Mouse (Mus musculus) thymus, postnatal 0 days (tissue): ENCODE measurements around the gene Alg1. TPM values are rescaled to one million over a fixed set of nuclear protein-coding genes. Genes with fewer than 3 reads are reported as not detected.

Experiments
- DNase-seq: peaks from one replicate; pipeline ENCODE4 v3.0.0-alpha.2; 2015; ENCODE audit warnings: low spot score
- microRNA-seq: library from miRNA; unstranded; fragments of <30 nt; microRNA quantifications from one replicate; pipeline ENCODE4, GENCODE M21; 2016; ENCODE audit warnings: borderline number of aligned reads
- polyA plus RNA-seq: library from polyadenylated mRNA; unstranded; fragments of >200 nt; fragmentation: Nextera tagmentation; extraction: Ambion mirVana; gene quantifications from 2 replicates; pipeline ENCODE4 v1.2.1, GENCODE M21; 2015

Gene Alg1
- polyA plus RNA-seq, 1 experiment from 2014 or later: 31.6 TPM

DNA sequence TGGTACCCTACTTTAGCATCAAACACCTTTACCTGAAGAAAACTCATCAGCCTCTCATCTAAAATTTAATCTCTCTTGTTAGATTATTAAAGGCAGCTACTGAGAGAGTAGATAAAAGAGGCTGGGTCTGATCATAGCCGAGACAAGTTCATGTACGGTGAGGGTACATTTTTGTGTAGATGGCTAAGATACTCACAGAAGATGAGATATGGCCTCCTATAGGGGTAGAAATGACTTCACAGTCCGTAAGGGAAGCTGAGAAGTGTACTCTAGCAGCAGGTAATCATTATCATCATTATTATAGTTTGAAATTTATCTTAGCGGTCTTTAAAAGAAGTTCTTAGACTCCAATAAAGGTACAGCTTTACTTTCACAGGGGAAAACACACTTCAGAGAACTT lies 439 bp upstream of the Alg1 start:
- no peak for DNase-seq

DNA sequence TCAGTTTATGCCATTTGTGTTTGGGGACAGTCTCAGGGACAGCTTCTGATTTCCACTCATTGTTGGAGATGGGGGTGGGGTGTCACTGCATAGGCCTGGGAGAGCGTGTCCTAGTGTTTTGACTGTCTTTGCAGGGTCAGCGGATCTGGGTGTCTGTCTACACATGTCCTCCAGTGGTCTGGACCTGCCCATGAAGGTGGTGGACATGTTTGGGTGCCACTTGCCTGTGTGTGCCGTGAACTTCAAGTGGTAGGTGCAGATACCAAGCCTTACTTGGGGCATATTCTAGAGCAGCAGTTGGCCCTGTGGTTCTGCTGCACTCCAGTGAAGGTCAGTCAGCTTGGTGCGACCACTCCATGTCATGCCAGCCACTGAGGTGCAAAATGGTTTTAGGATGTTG lies 8.9 kb downstream of the Alg1 start:
- no peak for DNase-seq

DNA sequence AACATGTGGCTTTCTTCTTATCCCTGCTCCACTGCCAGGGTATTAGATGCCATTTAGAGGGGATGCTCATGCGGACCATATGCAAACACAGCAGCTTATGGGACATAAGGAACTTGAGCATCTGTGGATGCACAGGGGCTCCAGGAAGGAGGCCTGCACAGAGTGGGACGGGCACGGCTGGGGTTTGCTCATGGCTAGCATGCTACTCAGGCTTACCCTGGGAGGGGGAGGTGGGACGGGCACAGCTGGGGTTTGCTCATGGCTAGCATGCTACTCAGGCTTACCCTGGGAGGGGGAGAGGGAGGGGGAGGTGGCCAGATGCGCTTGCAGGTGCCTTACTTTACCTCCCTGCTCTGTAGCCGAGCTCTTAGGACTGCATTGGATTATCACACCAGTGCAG lies 9.5 kb downstream of the Alg1 start:
- DNase-seq: no peak

DNA sequence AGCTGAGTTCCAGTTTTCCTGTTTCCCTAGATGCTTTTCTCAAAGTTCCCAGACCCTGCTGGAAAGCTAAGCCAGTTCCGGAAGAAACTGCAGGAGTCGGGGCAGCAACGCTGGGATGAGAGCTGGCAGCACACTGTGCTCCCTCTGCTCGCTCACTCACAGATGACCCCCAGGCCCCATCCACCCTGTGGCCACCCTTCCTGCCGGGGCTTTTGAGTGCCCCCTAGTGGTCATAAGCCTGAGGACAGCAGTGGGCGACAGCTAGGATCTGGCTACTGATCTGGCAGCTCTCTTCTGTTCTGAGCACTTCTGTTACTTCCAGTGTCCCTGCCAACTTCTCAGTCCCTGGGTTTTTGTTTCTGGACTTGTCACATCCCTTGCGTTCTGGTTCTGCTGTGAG lies 11.0 kb downstream of the Alg1 start:
- DNase-seq: peak; percentile 43

DNA sequence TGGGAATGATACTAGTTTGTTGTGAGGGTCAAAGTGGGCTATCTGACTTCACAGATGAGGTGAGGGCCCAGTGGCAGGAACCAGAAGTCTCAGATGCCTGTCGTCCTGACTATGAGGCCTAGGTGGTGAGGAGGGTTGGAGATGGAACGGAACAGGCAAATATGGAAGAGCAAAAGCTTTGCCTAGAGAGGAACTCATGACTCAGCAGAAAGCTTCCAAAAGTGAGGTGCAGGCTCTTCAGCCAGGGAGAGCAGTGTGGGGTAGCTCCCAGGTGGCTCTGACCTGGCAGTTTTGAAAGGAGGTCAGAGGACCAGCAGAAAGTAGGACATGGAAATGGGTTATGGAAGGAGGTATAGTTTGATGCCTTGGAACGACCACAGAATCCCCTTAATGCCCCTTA lies 17.5 kb downstream of the Alg1 start:
- no peak for DNase-seq

DNA sequence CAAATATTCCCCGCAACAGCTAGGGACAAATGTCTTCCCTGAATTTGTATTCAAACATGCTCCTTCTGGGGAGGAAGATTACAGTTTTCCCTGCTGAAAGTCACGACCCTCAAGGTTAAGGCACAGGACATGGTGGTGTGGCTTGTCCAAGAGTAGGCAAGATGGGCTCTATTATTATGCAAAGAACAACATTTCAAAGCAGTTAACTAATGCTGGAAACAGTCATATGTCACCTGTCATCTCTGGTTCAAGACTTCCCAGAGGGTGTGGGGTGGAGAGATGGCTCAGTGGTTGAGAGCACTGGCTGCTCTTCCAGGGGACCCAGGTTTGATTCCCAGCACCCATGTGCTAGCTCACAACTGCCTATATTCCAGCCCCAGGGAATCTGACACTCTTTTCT lies 18.8 kb downstream of the Alg1 start:
- no peak for DNase-seq

DNA sequence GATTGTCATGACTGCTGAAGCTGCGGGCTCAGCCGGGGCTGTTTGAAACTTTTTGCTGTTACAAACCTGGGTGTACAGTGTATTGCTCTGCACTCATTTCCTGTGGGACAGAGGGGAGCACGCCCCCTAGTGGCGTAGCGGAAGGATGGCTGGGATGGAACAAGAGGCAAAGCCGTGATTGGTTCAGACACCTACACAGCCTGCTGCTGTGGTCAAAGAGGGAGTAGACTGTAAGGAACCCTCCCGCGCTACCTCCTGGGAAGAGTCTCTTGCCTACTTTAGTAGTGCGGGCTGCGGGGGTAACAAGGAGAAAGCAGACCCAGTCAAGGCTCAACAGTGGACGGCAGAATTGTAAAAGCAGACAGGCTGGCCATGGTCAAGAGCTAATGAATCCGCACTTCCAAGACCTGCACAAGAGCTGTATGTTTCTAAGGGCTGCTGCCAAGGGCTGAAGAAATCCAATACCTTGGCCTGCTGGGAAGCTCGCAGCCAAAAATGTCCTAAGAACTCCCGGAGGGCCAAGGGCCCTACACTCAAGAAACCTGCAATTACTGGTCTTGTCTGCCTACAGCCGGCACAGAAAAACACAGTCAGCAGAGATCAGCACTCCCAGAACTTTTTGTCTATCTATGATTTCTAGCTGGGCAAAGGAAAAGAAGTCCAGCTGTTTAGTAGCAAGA lies 21.1 kb downstream of the Alg1 start:
- DNase-seq: peak; percentile 90

DNA sequence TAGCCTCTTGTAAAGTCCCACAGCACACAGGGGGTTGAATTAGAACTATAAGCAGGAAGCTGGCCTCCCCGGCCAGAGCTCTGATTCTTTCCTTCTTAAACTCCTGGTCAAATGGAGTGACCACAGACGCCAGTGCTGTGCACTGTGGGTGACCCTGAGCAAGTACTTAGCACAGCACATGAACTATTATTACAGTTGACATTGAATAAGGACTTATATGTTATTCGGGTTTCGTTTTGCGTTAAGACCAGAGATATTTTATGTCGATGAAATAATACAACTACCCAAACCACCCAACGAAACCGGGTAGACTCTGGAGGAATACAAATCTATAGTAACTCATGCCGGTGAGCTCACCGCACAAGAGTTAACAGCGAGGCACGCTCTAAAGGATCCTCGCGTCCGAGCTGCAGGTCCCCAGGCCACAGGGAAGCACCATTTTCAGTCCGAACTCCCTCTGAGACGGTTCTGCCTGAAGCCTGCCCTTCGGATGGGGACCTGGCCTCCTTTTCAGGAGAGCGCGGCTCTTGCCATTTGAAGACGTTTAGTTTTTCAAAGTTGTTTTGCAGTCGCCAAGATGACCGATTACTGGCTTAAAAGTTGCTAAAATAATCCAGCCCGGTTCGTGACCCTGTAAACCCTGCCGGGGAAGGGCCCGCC lies 21.8 kb downstream of the Alg1 start:
- DNase-seq: no peak

DNA sequence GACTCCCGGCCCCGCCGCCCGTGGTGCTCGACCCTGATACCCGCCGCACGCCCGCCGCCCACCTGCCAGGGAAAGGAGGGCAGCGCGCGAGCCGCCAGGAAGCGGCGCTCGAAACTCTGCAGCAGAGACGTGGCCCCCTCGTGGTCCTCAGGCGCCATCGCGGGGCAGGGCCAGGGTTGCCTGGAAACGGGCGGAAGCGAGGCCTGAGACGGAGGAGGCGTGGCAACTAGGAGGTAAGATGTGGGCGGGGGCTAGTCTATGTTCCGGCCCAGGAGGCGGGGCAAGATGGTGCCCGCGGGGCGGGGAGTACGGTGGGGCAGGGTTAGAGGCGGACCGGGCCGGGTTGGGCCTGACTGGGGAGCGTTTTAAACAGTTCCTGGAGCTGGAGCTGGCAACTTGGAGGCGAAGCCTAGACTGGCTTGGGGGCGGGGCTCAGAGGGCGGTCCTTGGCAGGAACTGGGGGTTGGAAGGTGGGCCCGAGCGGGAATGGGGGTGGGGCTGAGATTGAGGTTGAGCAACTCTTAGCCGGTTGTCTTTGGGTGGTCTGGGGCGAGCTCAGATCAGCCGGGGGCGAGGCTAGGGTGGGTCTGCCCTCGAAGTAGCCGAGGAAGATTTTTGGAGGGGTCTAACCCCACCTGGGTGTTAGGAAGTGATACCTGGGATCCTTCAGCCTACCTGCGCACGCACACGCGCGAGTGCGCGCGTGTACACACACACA lies 22.5 kb downstream of the Alg1 start, which contains the start of gene Eef2kmt:
TSS of gene Eef2kmt (minus strand) at position 205 of the 718 bp plus-strand sequence.
- peak; percentile 99 for DNase-seq

DNA sequence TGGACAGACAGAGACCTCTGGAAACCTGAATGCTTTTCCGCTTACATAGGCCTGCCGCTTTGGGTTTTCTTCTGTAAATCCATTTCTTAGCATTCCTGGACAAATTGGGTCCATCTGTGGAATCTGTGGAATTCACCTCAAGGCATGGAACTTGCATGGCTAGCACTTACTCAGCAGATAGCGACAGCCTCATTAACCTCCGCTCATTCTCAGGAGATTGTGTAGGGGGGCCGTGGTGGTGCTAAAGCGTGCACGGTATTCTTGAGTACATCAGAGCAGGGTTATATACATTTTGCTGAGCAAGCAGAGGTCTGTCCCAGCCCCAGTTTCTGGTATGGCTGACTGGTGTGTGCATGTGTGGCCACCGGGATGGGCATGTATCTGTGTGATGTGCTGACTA lies 29.7 kb downstream of the Alg1 start:
- no peak for DNase-seq

DNA sequence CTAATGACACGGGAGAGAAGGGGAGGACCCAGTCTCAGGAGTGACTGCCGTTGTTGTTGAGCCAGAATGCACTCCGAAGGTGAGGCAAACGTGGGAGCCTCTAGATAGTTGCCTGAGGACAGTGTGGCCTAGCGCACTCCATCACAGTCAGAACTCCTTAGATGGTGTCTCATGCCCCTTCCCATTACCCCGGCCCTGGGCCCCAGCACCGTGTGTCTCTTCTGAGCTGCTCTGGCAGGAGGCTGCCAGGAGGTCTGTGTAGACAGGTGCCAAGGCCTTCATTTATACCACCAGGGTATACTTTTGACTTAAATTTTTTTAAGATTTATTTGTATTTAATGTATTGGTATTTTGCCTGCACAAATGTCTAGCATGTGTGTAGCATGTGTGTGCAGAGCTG lies 30.5 kb downstream of the Alg1 start:
- DNase-seq: no peak

DNA sequence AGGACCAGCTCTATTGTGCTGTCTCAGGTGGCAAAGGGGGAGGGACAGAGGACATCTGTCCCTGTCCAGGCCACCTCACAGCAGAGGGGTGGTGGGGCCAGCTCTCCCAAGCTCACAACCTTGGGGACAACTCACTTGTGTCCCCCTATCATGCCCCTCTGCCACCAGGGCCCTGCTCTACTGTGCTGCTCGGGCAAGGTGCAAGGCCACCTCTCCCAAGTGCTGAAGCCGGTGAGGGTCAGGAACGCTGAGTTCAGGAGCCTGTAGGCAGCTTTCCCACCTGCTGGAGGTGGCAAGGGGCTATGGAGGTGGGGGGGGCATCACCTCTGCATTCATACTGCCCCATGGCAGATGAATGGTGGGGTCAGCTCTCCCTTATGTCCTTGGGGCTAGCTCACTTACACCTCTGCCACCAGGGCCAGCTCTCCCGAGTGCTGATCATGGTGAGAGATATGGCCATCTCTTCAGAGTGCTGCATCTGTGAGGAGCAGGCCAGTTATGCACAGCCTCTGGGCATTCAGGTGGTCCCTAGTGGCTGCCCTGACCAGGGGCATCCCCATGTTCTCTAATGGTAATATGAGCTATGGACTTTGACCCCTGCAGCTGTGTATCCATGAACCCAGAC lies 38.1 kb downstream of the Alg1 start:
- DNase-seq: no peak

DNA sequence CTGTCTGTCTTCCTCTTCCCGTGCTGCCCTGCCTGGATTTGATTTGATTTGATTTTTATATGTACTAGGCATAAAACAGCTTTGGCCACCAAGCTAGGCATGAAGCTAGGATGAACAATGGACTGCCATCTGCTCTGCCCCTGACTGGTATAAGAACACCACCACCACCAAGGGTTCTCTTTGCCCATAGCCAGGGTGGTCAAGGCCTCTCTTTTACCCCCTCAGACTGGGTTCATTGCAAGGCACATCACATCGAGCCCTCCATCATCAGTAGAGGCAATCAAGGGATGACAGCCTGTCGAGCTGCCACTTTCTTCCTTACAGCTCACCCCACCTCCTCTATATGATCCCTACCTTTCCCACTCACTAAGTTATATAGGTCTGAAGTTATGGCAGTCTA lies 39.0 kb downstream of the Alg1 start:
- DNase-seq: no peak

DNA sequence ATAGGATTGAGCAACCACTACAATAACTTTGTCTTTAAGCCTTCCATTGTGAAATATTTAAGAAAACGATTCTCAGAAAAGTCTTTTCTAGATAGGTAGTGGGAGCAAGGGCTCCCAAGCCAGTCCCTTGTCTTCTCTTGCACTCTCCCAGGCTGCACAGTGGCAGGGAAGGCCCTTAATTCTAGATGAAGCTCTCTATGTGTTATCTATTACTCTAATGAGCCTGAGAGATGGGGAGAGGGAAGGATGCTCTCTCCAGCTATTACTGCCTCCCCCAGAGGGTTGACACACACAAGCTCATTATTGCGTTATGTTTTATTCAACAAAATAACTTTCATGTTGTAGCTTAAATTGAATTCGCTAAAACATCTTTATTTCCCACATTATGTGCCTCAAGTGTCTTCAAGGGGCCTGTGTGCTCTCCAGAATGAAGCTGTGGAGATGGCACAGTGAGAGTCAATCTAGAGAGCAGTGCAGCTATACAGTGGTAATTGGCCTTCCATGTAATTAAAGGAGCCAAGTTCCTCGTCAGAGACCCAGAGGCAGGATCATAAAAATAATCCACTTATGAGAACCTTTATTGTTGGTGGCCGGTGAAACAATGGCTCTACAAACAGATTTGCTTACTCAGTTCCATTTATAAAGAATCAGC lies 46.3 kb downstream of the Alg1 start:
- DNase-seq: no peak

DNA sequence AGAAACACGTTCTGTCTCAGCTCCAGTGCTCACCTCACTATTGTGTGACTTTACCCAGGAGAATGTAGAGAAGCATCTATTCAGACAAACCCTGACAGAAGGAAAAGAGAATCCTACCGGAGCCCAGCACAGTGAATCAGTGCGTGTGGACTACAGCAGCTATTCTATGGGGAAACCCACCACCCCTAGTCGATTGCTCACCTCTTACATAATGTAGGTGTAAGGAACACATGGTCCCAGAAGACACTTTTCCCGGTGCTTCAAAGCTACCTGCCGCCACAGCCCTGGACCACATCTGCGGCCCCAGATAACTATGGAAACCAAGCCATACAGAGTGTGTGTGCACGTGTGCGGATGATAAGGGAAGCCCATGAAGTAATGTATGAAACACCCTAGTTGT lies 49.3 kb downstream of the Alg1 start:
- no peak for DNase-seq

DNA sequence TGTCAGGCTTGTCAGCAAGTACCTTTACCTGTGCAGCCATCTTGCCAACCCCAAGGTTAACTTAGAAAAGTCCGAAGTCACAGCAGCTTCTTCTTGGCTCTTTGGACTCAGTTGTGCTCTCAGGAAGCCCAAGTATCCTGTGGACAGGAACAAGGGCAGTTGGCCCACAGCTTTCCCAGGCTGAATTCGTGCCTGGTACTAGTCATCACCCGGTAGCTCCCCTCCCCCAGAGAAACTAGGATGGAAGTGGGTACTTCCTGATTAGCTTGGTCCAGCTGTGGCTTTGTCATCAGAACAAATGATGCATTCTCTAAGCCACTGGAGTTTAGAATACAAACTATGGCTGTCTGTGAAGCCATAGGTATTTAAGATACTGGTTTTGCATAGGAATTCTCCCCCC lies 52.0 kb downstream of the Alg1 start:
- DNase-seq: no peak

Small RNA genes lying within 50 kb of the gene (microRNA-seq; reads per million reads assigned to microRNA genes)
- gene Gm23689 (not detected), gene Gm26095 (not detected), gene Mir6364 (not detected)

Other genes with a start within 250 kb of the Alg1 start
- gene Sept12, start 235.8 kb upstream of the Alg1 start, polyA plus RNA-seq: 0.05 and 0.14 TPM in 2 replicates
- gene Smim22, start 226.3 kb upstream of the Alg1 start, polyA plus RNA-seq: 6.4 and 11.7 TPM in 2 replicates
- gene Rogdi, start 220.1 kb upstream of the Alg1 start, polyA plus RNA-seq: 35.1 TPM in 2 replicates
- gene Glyr1, start 183.8 kb upstream of the Alg1 start, polyA plus RNA-seq: 109 and 110 TPM in 2 replicates
- gene Ubn1, start 183.6 kb upstream of the Alg1 start, polyA plus RNA-seq: 25.5 and 33.0 TPM in 2 replicates
- gene Ppl, start 101.2 kb upstream of the Alg1 start, polyA plus RNA-seq: 0.49 and 1.0 TPM in 2 replicates
- gene Sec14l5, start 86.5 kb upstream of the Alg1 start, polyA plus RNA-seq: 0.41 and 0.42 TPM in 2 replicates
- gene Nagpa, start 29.6 kb upstream of the Alg1 start, polyA plus RNA-seq: 16.3 and 18.0 TPM in 2 replicates
- 1.0 and 1.1 TPM in 2 replicates for gene AU021092, start 11.3 kb upstream of the Alg1 start, polyA plus RNA-seq
- 13.9 and 15.5 TPM in 2 replicates for gene Eef2kmt, start 22.4 kb downstream of the Alg1 start, polyA plus RNA-seq